Mouse (Mus musculus): Measurements from ENCODE around the gene Gm17387.

Gm17387 gene

DNA sequence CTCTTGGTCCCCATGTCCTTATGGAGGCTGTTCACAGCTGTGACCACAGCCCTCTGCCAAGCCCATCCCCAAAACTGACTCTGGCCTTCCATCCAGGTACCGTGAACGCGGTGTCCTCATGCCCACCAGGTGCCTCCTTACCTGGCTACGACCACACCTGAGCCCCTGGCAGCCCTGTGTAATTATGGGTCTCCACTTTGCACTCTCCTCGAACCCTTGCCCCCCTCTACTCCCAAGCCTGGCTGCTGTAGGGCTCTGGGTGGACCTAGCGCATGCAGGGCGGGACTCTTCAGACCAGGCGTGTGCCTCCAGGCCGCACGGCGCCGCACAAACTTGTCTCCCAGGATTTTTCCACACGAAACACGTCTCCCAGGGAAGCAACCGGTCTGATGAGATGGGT lies 48.9 kb downstream of the Gm17387 start, which contains the start of gene Pkp3:
Gene Pkp3 (plus strand): TSS at position 378 of the 400 bp plus-strand sequence.
- DNase-seq (ENCODE audit: low spot score): no peak

DNA sequence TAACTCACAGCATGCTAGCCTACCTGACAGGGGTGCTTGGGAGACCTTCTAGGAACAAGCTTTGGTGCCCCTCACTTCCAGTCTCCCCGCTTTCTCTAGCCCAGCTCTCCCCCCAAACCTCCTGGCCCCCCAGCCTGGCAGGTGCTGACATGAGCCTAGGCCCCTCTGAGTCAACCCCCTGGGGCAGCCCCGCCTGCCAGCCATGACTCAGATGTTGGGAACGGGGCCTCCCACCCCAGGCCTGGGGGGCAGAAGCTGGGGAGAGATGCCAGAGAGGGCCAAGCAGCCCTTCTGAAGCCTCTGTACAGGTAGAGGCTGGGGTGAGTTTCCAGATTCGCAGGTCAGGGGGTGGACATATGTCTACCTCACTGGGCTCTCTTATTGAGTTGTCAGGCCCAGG lies 49.9 kb downstream of the Gm17387 start:
- no peak for DNase-seq (ENCODE audit: low spot score)

Measured in T-cell, adult 2 months (primary cell).